Mouse (Mus musculus) midbrain, postnatal 0 days (tissue): ENCODE results near the gene Gng10. TPM values are rescaled to one million over a fixed set of nuclear protein-coding genes. Genes with fewer than 3 reads are reported as not detected.

ENCODE experiments used
- ATAC-seq: fragments of 200-750 bp; cut with Nextera tagmentation; 2 replicates; pipeline ENCODE4 v1.8.0; 2017; ENCODE audit warnings: moderate number of reproducible peaks, mild to moderate bottlenecking, moderate TSS enrichment, moderate library complexity; ENCODE audit not compliant: low FRiP score
- DNase-seq: peaks from one replicate; pipeline ENCODE4 v3.0.0-alpha.2; 2015; ENCODE audit warnings: low spot score
- H3K27ac ChIP-seq: fragments of 300-500 bp; sonication (generic); 2 replicates; pipeline ENCODE4 v1.5.1; 2014; ENCODE audit warnings: low read depth, mild to moderate bottlenecking, low read length, mixed read lengths
- H3K27me3 ChIP-seq: fragments of 300-500 bp; sonication (generic); 2 replicates; pipeline ENCODE4 v1.6.1; 2014; ENCODE audit warnings: low read length, control low read depth, mixed read lengths; ENCODE audit not compliant: insufficient read depth
- H3K36me3 ChIP-seq: fragments of 300-500 bp; sonication (generic); 2 replicates; pipeline ENCODE4 v1.6.1; 2014; ENCODE audit warnings: low read length, control low read depth, mixed read lengths; ENCODE audit not compliant: insufficient read depth
- H3K4me1 ChIP-seq: fragments of 300-500 bp; sonication (generic); 2 replicates; pipeline ENCODE4 v1.6.1; 2014; ENCODE audit warnings: mild to moderate bottlenecking, control low read depth, antibody characterized with exemption, low read length, mixed read lengths; ENCODE audit not compliant: insufficient read depth
- H3K4me2 ChIP-seq: fragments of 300-500 bp; sonication (generic); 2 replicates; pipeline ENCODE4 v1.6.1; 2014; ENCODE audit warnings: low read depth, mild to moderate bottlenecking, low read length, mixed read lengths; ENCODE audit not compliant: poor library complexity, severe bottlenecking
- H3K4me3 ChIP-seq: fragments of 300-500 bp; sonication (generic); 2 replicates; pipeline ENCODE4 v1.5.1; 2014; ENCODE audit warnings: low read depth, mild to moderate bottlenecking, low read length, moderate library complexity
- H3K9ac ChIP-seq: fragments of 300-500 bp; sonication (generic); replicated peaks from 2 replicates; pipeline ENCODE4 v1.6.1; 2014; ENCODE audit warnings: mild to moderate bottlenecking, low read length, moderate library complexity, mixed read lengths; ENCODE audit not compliant: poor library complexity, severe bottlenecking
- H3K9me3 ChIP-seq: fragments of 300-500 bp; sonication (generic); 2 replicates; pipeline ENCODE4 v1.6.1; 2016; ENCODE audit warnings: low read length, control low read depth
- CTCF ChIP-seq: IDR thresholded peaks from 2 replicates; pipeline ENCODE4 v1.5.1; 2016; ENCODE audit warnings: antibody characterized with exemption, mild to moderate bottlenecking
- WGBS: fragments of 180-500 bp; shearing (Covaris S2); extraction: QIAGEN DNeasy Blood & Tissue Kit; methylation state at CpG from one replicate; pipeline ENCODE4 v1.1.7; 2014; 5-methylcytosine and 5-hydroxymethylcytosine counted together
- polyA plus RNA-seq: library from polyadenylated mRNA; unstranded; fragments of >200 nt; fragmentation: Nextera tagmentation; extraction: Ambion mirVana; gene quantifications from 2 replicates; pipeline ENCODE4 v1.2.1, GENCODE M21; 2015
- total RNA-seq: library from RNA; depleted of rRNA; stranded (reverse); fragments of >200 nt; gene quantifications from 2 replicates; pipeline ENCODE4 v1.2.3, GENCODE M21; 2014

The Gng10 gene
- total and polyA plus RNA-seq, 2 experiments from 2014 or later, result 121 to 239 TPM

GRCm38 (mm10) chr4:59009186-59009585 lies 25.7 kb upstream of the Gng10 start:
- 92% methylated on average over 7 of the region's 7 CpGs for WGBS

GRCm38 (mm10) chr4:59009696-59010095 lies 25.2 kb upstream of the Gng10 start:
- peaks cover 5% of the 10 kb centered on the region; the same call in 1 of the 2 replicates for H3K4me1 ChIP-seq
- H3K9ac ChIP-seq, result no peak overlapping the region
- ATAC-seq (no peak), DNase-seq (no peak)
- WGBS, result 68% methylated on average over 4 of the region's 4 CpGs
- no peaks in the 10 kb centered on the region for H3K9me3 ChIP-seq
- no peak overlapping the region for H3K27ac ChIP-seq
- H3K36me3 ChIP-seq, result peaks cover 2% of the 10 kb centered on the region; the same call in 1 of the 2 replicates
- TF ChIP-seq CTCF, result no peak
- H3K4me3 ChIP-seq, result no peak overlapping the region
- H3K27me3 ChIP-seq, result no peaks in the 10 kb centered on the region
- H3K4me2 ChIP-seq, result no peak overlapping the region

More at GRCm38 (mm10) chr4:59009186-59009585, 25.7 kb upstream of the Gng10 start:
- Histone ChIP-seq H3K27me3 (no peaks in the 10 kb centered on the region), H3K4me1 (peaks cover 10% of the 10 kb centered on the region; the same call in 1 of the 2 replicates), H3K36me3 (peaks cover 1% of the 10 kb centered on the region; the same call in 1 of the 2 replicates), H3K4me3 (no peak overlapping the region), H3K9ac (no peak overlapping the region), H3K27ac (no peak overlapping the region), H3K9me3 (no peaks in the 10 kb centered on the region), H3K4me2 (no peak overlapping the region)
- no peak for TF ChIP-seq CTCF
- DNase-seq, result no peak
- no peak for ATAC-seq

GRCm38 (mm10) chr4:59011446-59011845 lies 23.4 kb upstream of the Gng10 start:
- Histone ChIP-seq H3K4me1 (0 out of 2 replicates have a peak, but pooled peaks cover 2% of the 10 kb centered on the region), H3K9me3 (no peaks in the 10 kb centered on the region), H3K27me3 (no peaks in the 10 kb centered on the region), H3K4me3 (no peak overlapping the region), H3K4me2 (no peak overlapping the region), H3K27ac (no peak overlapping the region), H3K36me3 (peaks cover 2% of the 10 kb centered on the region; the same call in 1 of the 2 replicates), H3K9ac (no peak overlapping the region)
- no peak for ATAC-seq
- no peak for TF ChIP-seq CTCF
- 77% methylated on average over 3 of the region's 3 CpGs for WGBS
- no peak for DNase-seq

GRCm38 (mm10) chr4:59015181-59015580 lies 19.7 kb upstream of the Gng10 start:
- no peak overlapping the region for H3K27ac ChIP-seq
- ATAC-seq (no peak), DNase-seq (no peak)
- H3K4me2 ChIP-seq, result no peak overlapping the region
- H3K9me3 ChIP-seq, result no peaks in the 10 kb centered on the region
- no peaks in the 10 kb centered on the region for H3K4me1 ChIP-seq
- WGBS, result 87% methylated on average over 3 of the region's 3 CpGs
- peaks cover 17% of the 10 kb centered on the region for H3K36me3 ChIP-seq
- no peak for TF ChIP-seq CTCF
- H3K9ac ChIP-seq, result no peak overlapping the region
- H3K4me3 ChIP-seq, result no peak overlapping the region
- H3K27me3 ChIP-seq, result no peaks in the 10 kb centered on the region

GRCm38 (mm10) chr4:59016922-59017321 lies 18.0 kb upstream of the Gng10 start:
- DNase-seq (no peak), ATAC-seq (no peak)
- no peak overlapping the region for H3K27ac ChIP-seq
- no peaks in the 10 kb centered on the region for H3K9me3 ChIP-seq
- H3K27me3 ChIP-seq, result no peaks in the 10 kb centered on the region
- no peaks in the 10 kb centered on the region for H3K4me1 ChIP-seq
- H3K4me2 ChIP-seq, result no peak overlapping the region
- peaks cover 17% of the 10 kb centered on the region for H3K36me3 ChIP-seq
- no peak for TF ChIP-seq CTCF
- H3K9ac ChIP-seq, result no peak overlapping the region
- 89% methylated on average over 2 of the region's 2 CpGs for WGBS
- no peak overlapping the region for H3K4me3 ChIP-seq

- no peak for DNase-seq
- H3K9ac ChIP-seq, result peak overlapping the region; percentile 94; the same call in 1 of the 2 replicates
Observed at GRCm38 (mm10) chr4:59034325-59034917, 467 bp upstream of the Gng10 start.

More at GRCm38 (mm10) chr4:59034325-59034917, 467 bp upstream of the Gng10 start:
- Histone ChIP-seq H3K4me3 (peak overlapping the region; percentile 81), H3K9me3 (no peaks in the 10 kb centered on the region), H3K4me2 (peak overlapping the region; percentile 58), H3K27me3 (no peaks in the 10 kb centered on the region), H3K36me3 (peaks cover 1% of the 10 kb centered on the region; the same call in 1 of the 2 replicates), H3K4me1 (peaks cover 7% of the 10 kb centered on the region; the same call in 1 of the 2 replicates), H3K27ac (peak overlapping the region; percentile 96)
- 71% methylated on average over 10 of the region's 10 CpGs for WGBS
- no peak for TF ChIP-seq CTCF
- ATAC-seq, result 0 out of 2 replicates have a peak, but pooled peaks have one; percentile 8
